Mouse (Mus musculus): ENCODE data around the gene Cog4.
"Not testable (repeated sequence)": the region's sequence is repeated elsewhere in the genome, so short reads cannot be mapped to it uniquely, and the experiment has no call there.

Gene Cog4

DNA sequence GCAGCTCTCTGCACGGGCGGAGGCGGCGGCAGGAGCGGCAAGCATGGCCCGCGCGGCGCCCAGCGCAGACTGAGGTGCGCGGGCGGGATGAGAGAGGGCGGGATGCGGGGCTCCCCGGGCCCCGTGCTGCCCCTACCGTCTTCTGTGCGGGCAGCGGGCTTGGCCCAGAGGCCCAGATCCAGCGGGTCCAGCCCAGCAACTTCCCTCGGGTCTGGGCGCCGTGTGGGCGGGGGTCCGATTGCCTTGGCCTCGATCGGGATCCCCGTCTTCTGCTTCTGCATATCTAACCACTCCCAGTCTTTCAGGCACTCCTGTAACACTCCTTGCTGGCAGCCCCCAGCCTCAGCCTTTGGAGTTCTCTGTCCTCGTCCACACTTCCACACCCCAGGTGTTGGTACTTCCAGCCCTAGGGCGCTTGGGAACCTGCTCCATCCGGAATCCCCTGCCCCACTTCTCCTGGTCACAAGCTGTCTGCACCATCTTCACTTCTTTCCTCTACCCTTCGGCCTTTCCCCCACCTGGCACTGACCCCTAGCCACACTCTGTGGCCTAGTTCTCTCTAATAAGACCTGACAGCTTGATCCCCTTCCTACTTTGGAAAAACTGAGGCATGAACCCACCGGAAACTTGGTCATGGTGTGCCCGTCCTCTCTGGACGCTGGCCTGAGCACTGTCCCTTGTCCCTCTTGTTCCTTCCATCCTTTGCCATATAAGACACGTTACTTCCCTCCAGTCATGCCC lies 73.8 kb downstream of the Cog4 start:
- in situ Hi-C loops (cut with MboI, MseI) = loop anchor here (5.0 kb wide), 1 partner anchor 37 kb away; no protein-coding TSS in a partner anchor

DNA sequence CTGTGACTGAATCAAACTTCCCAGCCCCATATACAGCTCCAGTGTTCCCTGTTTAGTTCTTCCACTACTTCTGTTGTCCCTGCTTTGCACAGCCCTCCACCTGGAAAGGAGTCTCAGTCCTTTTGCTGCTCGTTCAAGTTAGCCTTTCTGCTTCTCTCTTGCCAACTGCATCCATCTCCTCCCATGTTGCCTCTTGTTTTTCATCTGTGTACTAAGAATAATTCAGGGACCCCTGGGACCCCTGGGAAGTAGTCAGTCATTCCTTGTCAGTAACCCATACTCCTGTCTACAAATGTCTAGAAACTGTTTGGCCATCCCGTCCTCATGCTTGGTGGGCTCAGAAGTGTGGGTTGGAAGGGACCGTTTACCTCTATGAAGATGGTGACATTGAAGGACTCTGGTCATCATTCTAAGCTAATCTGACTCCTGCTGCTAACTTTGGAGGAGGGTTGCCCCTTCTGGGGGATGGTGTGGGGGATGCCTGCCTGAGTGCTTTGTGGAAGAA lies 74.4 kb downstream of the Cog4 start:
- in situ Hi-C loops (cut with MboI, MseI) = loop anchor here (5.0 kb wide), 1 partner anchor 36 kb away; no protein-coding TSS in a partner anchor

DNA sequence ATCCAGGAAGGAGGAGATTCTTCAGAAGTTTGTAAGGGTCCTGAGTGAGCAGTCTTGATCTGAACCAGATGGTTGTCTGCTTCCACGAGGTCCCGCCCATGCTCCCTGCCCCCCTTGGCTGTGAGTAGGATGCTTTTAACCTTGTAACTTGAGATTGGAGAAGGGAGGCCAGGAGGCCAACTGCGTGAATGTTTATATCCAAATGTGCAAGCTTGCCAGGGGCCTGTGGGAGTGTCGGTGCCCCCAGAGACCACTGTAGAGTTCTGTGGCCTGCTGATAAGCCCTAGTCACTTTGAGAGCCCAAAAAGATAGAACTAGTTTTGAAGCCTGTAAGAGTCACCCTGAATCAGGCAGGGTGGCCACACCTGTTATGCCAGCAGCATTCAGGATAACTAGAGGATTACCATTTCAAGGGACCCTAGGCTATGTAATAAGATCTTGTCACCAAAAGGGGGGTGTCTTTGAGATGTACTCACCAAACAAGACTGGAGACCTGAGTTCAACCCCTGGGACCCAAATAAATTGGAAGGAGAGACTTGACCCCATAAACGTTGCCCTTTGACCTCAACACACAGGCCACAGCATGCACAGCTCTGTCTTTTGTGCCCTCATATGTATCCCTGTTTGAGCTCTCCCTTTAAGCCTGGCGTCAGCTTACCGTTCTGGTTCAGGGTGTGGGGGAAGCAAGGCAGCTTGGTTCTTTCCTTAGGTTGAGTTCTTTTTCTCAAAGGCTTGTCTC lies 75.3 kb downstream of the Cog4 start:
- in situ Hi-C loops (cut with MboI, MseI) = loop anchor here (5.0 kb wide), 1 partner anchor 36 kb away; no protein-coding TSS in a partner anchor

GRCm38 (mm10) chr8:110925691-110926140 lies 79.3 kb downstream of the Cog4 start:
- in situ Hi-C loops (cut with MboI, MseI) = no loop called here

DNA sequence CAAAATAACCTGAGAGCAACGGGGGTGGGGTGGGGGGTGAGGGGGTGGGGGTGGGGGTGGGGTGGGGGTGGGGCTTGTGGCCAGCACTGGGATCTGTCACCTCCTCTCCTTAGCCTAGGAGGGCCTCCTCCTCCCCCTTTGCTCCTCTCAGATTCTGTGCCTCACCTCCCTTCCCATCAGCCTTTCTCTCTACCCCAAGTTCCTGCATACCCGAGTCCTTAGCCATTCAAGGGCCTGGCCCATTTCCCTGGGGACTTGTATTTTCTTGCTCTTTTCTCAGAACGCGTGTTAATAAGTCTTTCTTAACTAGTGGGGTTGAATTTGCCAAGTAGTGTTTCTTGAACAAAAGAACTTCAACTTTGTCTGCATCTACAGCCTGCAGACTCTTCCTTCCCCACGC lies 80.3 kb downstream of the Cog4 start:
- in situ Hi-C loops (cut with MboI, MseI) = no loop called here

DNA sequence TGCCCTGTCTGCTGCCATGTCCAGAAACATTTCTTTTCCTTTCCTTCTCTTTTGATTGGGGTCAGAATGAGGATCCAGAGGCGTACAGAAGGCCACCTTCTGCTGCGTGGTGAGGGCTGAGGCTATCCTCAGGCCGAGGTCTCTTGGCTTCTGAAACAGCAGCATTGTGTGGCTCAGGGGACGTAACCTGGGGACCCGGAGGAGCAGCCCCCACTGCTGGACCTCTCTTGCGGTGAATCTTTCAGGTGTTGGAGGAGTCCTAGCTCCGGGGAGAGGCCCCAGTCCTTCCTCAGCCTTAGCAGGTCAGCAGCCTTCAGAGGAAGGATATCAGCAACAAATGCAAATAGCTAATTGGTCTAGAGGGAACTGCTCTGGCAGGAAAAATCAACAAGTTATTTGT lies 82.0 kb downstream of the Cog4 start:
- in situ Hi-C loops (cut with MboI, MseI) = no loop called here

- in situ Hi-C loops (cut with MboI, MseI) = no loop called here
Observed at GRCm38 (mm10) chr8:110929066-110929465, 82.7 kb downstream of the Cog4 start.

- in situ Hi-C loops (cut with MboI, MseI) = not testable (repeated sequence)
Observed at GRCm38 (mm10) chr8:110929672-110930071, 83.3 kb downstream of the Cog4 start.

DNA sequence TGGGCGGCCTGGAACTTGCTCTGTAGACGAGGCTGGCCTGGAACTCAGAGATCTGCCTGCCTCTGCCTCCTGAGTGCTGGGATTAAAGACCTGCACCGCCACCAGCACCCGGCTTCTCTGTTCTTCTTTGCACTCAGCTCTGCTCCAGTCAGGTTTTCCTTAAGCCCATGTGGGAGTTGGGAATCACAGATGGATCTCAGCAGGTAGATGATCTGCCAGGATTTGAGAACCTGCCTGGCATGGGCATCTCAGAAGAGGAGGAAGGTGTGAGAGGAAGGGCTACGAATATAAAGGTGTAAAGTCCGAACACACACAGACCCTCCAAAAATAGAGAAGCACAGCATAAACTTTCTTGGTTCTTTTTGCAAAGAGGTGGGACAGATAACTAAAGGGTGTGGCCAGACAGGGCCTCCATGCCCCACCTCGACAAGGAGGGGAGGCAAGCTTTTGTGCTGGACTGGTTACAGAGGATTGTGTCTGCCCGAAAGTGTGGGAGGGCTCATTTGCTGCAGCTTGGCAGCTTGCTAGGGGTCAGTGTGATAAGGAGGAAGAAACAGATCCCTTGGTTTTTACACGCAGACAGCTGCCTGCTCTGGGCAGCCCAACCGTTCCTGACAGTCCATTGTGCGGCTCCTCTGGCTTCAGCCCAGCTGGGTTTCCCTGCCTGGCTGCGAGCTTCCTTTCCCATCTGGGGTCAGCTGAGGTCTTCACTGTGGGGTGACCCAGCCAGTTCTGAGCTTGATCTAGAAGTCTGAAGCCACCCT lies 85.0 kb downstream of the Cog4 start:
- in situ Hi-C loops (cut with MboI, MseI) = no loop called here

All from regulatory T cell (primary cell).